Mouse (Mus musculus) 3T3-L1 (cell line): Measurements from ENCODE around the gene 1810062G17Rik.
A peak's percentile ranks its signal among the peaks of the same experiment; 100 is the strongest.

Experiments used
- DNase-seq: peaks from one replicate; pipeline ENCODE4 v3.0.0-alpha.2; 2015; ENCODE audit warnings: low read depth, low spot score

Gene 1810062G17Rik

DNA sequence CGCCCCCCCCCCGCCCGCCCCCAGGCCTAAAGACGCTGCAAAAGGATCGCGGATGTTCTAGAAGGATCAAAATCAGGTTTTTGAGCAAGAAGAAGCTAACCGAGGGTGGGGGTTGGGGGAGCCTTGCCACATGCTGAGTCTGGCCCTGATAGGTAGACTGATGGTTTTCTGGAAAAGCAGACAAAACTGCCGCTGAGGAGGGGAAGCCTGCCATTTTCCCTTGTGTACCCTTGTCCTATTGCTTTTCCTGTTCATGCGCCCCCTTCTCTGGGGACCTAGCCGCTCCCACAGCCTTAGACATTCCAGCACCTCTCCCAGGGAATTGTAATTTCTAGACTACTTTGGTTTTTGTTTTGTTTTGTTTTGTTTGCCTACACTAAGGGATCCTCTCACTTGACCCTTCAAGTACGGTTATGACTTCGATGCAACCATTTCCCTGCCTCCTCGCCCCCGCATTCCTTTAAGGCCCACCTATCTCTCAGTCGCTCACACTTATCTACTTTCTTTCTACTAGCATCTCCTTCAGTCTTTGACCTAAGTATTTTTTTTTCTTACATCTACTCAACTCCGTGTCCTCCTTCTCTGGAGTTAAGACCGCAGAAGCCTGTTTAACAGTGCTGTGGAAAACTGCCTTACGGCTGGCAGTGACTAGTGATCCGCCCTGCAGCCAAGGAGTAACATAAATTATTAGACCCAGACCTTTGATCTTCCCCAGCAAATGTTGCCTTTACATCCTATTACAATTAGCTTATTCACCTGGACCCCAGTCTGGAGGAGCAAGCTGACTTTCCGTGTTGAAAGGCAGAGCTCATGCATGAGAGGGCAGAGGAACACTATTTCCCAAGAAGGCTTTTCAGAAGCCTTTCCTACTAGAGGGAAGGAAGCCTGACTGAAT, 771 bp downstream of the 1810062G17Rik start:
- peak; percentile 50 for DNase-seq

DNA sequence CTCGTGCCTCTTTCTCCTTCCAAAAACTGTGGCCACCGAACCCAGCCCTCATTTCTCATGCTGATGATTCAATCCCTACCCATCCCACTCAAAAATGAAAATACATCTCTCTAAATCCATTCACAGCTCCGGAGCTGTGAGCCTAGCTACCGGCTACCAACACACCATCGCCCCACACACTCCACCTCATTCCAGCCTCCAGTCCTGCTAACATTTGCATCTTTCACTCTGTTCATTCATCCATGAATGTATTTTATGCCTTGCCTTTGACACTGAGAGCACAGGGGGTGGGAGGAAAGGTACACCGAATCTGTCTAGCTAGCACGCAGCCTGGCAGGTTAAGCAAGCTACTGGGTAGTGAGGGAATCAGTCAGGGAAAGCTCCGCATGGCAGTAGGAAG, 3.0 kb downstream of the 1810062G17Rik start:
- DNase-seq = no peak

DNA sequence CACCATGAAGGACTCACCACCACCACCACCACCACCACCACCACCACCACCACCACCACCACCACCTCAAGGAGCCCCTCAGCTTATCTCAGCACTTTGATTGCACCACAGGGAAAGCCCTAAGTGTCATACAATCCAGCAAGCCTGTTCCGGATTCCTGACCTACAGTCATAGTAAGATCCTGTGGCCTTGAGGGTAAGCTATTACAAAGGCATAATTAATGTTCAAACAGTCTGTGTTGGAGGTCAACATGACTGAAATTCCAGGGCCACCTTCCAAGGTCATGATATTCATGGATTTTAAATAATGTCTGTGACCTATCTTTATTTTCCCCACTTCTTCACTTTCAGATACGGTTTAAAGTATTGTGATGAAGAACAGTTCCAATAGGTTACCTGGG, 4.7 kb downstream of the 1810062G17Rik start:
- DNase-seq = peak; percentile 52

DNA sequence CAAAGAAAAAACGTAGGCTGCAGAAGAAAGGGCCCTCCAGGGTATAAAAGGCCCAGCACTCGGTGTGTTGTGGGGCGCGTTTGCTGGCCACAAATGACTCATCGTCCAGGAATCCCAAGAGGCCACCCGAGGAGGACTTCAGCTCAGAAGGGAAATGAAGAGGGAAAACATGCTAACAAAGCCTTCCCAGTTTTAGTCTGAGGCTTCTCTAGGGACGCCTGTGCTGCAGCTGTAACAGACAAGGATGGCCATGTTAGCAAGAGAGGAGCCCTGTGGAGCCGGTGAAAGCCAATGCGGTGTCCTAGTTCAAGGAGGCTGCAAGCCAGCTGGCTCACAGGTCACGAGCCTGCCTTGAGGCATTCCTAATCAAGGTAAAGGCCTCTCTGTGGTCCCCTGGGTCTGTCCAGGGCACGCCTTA, 6.0 kb downstream of the 1810062G17Rik start:
- DNase-seq = peak; percentile 99

DNA sequence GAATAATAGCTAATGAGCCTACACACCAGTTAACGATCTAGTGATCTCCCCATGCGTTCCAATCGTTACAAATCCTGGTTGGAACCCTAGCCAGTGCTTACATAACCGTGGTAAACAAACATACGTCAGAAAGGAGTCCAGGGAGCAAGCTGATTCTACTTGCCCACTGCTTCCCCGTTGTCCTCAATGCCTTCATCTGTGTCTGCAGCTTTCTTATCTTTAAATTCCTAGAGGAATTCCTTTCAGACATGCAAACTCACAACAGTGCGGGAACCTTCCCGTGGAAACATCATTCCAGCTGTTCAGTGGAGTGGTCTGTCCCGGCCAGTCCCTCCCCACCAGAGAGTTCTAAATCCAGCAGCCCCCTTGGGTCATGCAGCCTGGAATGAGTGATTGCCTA, 7.2 kb downstream of the 1810062G17Rik start:
- DNase-seq = no peak

DNA sequence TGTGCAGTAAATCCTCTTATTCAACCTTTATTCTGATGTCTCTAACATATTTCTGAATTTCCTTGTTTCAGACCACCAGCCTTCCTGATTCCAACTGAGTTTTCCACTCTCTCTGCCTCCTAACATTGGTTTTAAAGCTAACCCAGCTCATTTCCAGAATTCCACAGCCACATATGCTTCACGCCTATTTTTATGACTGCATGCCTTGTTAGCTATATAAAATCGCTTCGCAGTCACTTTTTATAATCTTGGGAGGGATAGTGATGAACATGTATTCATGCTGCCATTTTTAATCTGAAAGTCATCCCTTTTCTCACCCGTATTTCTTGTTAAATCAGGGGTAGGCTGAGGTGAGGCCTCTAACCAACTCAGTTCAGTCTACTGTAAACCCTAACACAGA, 8.6 kb downstream of the 1810062G17Rik start:
- DNase-seq = no peak

DNA sequence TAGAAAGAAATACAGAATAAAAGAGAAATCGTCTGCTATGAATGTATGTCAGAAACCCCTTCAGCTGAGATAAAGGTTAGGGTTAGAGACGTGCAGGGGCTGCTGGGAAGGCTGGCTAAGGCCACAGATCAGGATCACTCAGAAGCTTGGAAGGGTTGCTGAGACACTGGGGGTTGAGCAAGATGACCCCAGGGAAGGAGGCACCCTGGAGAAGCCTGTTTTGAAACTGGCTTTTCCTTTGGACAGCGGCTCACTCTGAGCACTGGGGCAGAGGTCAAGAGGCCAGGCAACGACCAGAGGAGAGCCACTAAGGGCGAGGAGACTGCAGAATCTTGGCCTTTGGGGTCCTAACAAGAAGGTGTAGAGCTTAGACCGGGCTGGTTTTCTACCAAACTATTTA, 10.4 kb downstream of the 1810062G17Rik start:
- DNase-seq = no peak

DNA sequence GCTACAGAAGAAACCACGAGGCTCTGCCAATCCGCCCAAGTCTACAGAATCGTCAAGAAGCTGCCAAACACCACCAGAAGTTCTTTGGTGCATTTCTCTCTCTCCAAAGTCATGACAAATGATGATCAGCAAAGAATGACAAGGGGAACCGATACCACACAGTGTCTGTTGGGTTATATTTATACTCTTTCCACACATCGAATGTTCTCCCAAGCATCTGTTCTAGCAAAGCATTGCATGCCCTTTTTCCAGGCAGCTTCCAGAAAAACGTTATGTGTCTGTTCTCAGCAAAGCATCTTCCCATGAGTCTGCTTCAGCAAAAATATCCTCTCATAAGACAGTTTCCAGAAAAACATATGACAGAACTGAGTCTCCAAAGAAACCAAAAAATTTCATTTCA, 11.1 kb downstream of the 1810062G17Rik start:
- no peak for DNase-seq

DNA sequence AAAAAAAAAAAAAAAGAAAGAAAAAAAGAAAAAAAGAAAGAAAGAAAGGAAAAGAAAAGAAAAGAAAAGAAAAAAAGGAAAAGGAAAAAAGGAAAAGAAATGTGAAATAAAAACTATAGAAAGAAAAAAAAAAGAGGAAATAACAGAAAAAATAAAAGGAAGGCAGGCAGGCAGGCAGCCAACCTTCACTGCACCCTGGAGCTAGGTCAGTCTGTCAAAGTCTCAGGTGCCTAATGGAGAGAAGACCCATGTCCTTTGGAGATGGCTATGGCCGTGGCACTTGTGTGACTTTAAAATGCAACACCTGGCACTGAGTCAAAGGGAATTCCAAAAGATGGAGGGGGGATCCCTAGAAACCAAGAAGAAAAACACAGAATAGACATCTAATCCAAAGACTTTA, 12.6 kb downstream of the 1810062G17Rik start:
- DNase-seq = no peak

DNA sequence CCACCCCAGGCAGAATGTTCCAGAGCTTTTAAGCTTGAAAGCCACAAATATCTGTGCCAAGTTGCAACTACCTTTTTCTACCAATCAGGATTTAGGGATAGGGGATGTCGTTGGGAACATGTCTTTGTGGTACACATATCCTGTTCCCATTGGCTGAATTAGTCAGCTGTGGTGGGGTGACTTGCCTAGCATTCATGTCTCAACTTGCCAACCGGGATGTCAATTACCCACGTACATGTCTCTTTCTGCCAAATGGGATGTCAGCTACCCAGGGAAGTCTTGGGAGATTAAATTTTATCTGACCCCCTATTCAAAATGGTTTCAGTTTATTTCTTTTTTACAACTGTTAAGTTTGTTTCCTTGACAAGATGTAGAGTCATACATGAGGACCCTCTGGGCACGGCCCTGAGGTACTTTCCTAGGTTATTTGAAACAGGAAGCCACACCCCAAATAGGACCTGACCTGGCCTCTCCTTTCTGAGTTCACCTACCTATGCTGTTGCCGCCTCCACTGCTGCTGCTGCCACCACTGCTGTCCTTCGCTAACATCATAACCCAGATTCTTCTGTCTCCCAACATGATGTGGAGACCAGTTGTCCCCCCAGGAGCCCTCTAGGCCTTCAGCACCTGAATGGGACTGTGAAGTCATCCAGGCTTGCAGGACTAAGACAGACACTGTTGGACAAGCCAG, 13.3 kb downstream of the 1810062G17Rik start:
- peak; percentile 32 for DNase-seq

DNA sequence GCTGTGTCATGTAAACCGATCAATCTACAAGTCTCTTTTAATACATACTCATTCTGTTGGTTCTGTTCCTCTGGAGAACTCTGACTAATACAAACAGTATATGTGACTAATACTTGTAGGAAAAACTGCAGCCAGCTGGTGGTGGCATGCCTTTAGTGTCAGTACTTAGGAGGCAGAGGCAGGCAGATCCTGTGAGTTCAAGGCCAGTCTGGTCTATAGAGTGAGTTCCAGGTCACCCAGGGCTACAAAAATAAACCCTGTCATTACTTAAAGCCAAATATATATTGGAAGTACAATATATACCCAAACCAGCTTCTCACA, 13.8 kb downstream of the 1810062G17Rik start:
- DNase-seq = peak; percentile 49

DNA sequence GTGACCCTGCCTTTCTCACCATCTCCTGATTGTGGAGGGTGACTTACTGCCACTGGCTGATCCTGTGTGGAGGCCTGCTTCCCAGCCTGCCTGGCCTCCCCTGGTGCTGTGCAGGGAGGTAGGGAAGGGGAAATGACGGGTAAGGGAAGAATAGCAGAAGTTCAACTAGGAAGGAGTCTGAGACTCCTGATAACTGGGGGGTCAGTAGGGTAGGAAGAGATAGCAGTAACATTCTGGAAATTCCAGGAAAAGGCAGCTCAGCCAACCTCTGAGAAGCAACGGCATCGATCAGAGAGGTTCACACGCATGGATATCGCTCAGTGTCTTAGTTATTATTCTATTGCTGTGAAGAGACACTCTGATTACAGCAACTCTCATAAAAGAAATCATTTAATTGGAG, 15.8 kb downstream of the 1810062G17Rik start:
- DNase-seq = no peak

DNA sequence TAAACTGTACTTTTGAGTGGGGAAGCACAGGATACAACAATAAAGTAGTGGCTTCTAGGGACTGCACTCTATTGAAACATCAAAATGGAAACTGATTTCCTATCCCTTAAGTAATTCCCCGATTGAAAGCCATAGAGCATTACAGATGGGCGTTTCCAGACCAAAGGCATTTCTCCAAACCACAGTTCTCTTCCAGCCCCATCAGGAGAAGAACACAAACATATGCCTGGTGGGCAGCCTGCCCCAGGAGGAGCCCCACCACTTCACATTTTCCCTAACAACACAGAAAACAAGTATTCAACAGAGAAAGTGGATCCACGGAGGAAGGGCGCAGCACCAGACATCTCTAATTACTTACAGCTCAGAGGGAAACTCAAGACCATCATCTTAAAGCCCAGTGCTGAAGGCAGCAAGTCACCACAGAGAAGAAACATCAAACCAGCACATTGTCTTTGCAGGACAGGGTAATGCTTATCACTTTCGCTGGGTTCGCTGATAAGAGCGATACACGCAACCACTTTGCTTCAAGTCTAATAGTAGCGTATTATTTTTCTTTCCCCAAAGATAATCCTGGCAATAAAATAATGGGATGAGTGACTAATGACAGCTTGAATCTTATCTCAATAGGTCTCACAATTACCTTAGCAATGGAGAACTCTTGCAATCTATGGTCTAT, 17.1 kb downstream of the 1810062G17Rik start:
- DNase-seq = peak; percentile 69

DNA sequence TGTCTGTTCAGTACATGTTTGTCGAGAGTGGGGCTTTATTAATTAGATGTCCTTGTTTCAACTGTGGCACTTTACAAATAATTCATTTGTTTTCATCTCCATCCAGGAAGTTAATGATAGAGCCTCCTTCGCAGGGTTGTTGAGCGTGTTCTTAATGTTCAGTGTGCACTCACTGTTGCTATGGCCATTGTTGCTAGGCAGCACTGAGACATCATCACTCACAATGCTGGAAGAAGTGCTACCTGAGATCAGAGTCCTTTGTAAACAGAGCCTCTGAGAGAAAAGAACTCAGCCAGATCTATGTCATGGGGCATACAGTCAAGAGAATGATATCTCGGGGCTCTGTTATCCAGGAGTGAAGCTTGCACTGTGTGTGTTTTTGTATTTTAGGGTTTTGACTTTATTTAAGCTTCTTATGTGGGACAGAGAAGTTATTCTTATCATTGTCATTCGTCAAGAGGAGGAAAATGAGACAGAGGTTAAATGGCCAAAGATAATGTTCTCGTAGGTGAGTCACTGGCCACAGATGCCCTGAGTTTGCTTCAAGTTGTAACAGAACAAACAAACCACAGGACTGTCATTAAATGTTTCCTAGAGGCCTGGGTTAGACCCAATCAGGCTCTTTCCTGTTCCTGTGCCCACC, 18.0 kb downstream of the 1810062G17Rik start:
- DNase-seq = peak; percentile 68

DNA sequence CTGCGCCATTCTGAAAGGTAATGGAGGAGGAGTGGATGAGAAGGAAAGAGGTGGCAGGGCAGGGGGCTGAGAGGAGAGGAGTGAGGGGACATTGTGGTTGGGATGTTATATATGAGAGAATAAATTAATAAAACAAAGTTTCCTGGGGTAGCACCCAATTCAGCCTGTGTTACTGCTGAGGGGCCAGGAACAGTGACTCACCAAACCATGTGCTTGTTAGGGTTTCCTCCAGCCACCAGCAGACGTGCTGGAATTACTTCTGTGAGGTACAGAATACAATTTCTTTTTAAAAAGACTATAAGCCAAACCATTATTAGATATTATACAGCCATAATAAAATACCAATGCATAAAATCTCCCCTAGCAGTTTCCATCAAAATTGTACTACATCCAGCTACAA, 18.9 kb downstream of the 1810062G17Rik start:
- peak; percentile 61 for DNase-seq

DNA sequence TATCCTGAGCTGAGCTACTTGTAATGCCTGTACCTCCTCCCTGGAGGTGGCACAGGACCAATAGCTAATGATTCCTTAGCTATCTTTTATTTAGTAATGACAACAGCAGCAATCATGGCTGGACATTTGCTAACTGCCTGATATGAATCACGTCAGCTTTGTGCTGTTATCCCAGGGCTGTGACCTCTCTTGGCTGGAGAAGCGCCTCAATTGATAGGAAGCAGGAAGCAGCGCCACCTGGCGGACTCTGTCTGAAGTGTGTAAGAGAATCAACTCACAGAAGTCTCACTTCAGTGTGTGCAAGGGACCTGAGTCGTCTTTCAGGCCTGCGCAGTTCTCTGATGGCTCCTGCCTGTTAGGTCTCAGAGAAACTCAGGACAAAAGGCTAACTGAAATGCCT, 19.7 kb downstream of the 1810062G17Rik start:
- DNase-seq = peak; percentile 99

DNA sequence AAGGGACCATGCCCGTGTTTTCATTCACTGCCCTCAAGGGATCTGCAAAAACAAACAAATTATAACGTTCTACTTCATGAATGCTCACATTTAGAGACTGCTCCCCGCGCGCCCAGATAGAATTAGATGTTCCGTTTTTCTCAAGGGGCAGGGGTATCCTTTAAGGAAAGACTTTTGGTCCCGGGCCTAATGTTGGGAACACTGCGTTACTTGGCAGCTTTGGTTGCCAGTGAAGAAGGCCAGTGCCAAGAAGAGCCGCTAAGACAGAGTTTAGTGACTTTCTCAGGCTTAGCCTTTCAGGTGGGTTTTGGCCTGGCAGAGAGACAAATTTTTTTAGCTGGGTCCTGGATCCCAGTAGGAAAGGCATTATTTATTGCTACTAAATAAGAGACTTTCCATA, 20.5 kb downstream of the 1810062G17Rik start:
- DNase-seq = no peak

DNA sequence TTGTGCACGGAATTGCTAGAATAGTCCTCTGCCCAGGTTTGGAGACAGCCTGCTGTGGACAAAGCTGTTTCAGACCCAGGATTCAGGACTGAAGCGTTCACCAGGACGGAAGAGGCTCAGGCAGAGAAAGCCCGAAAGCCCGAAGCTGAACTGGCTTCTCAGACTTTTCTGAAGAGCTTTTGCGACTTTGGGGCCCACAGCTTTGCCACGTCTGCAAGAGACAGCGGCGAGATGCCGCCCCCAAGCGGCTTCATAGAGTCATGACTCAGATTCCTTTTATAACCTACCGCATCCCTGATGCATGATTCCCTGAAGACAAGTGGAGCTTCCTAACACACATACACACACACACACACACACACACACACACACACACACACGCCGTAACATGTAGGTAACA, 21.0 kb downstream of the 1810062G17Rik start:
- peak; percentile 93 for DNase-seq

DNA sequence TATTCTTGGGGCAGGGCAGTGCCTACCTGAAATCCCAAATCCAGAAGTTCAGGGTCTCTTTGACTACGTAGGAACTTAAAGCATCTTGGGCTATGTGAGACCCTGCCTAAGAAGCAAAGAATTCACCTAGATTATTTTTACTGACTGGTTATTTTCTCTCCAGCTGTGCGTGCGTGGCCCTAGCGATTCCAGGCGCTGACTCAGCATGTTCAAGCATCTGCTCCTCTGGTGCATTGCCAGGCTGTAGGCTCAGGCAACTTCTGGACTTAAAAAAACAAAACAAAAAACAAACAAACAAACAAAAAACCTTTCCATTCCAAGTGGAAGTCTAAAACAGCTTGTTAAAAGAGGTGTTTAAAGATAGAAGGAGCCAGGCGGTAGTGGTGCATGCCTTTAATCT, 22.5 kb downstream of the 1810062G17Rik start:
- no peak for DNase-seq

DNA sequence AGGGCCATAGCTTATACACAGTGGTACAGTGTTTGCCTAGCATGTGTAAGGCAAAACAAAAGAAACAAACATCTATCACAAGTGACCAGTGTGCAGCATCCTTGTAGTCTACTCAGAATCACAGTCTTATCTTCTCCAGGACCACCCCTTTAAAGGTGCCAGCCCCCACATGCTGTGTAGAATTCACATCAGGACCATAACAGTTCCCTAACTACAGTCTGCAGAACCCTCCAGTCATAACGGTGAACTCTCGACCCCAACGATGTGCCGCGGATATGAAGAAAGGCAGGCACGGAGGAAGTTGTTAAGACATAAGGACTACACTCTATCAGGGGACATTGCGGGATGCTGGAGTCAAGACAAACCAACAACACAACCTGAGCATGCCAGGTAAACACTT, 23.7 kb downstream of the 1810062G17Rik start:
- DNase-seq = no peak

DNA sequence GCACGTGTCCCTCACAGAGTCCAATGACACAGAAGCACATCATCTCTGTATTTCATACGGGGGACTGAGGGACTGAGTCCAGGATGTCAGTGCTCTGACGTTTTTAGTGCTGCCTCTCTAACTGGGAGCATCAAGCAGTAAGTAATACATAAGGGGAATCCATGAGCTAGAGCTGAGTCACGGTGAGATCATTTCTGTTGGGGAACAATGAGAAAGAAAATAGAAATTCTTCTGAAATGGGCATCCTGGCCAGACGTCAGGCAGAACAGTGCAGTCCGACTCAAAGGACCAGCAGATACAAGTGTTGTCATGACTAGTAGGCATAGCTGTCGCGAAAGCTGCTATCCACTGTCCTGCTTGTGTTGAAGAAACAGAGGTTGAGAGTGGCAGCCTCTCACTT, 25.2 kb downstream of the 1810062G17Rik start:
- peak; percentile 81 for DNase-seq

DNA sequence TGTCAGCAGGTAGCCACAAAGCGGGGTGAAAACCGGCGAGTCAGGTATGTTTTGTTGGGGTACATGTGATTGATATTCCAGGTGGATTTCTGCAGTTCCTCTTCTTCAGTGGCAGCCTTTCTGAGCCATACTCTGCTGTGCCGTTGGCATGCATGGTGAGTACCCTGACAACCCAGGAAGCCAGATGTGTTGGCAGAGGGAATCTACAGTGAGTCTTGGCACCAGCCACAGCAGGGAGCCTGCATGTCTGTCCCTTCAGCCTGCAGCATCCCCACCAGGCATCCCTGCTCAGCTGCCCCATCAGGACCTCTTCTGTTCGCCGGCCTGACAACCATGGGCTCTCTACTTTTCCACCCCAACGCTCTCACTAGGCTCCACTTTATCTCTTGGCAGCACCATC, 25.8 kb downstream of the 1810062G17Rik start:
- peak; percentile 25 for DNase-seq
